Mouse (Mus musculus) B cell, adult (primary cell): ENCODE data around the gene Satb2. TPM values are rescaled to one million over a fixed set of nuclear protein-coding genes. Genes with fewer than 3 reads are reported as not detected.

ENCODE experiments used
- total RNA-seq: library from RNA; stranded (reverse); gene quantifications from 4 replicates; pipeline ENCODE4 v1.2.4, GENCODE M21; 2023; ENCODE audit not compliant: inconsistent age

Gene Satb2
- total RNA-seq = 1.4 to 2.2 TPM (median 1.8 TPM) in 4 replicates

DNA sequence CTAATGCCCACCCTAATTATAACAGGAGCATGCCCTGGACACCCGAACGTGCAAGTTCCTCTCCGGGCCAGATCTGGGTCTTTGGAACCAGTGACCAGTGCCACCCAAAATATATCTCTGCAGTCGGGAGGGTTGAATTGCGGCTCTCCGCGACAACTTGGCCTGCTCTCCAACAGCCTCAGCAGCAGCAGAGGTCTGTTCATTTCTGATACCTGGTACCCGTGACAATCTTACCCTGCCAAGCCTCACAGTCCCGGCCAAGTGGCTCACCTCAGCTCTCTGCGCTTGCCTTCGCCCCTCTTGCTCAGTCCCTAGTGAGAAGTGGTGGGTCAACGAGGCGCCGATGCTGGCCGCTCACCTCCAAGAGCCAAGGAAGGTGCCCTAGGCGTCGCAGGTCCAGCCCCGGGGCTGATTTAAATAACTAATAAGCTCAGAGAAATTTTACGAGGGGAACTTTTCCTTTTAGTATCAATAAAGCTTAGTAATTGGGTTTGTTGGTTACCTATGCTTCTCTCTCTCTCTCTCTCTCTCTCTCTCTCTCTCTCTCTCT, at the start of gene Satb2:
Satb2 (minus strand) TSS at position 500 of the 550 bp plus-strand sequence.

